Mouse (Mus musculus) spleen, adult 2 months (tissue): ENCODE measurements around the gene Brd4.

ENCODE experiments used
- CTCF ChIP-seq: fragments of 200-500 bp; IDR thresholded peaks from 2 replicates; pipeline ENCODE4 v1.5.1; 2011; ENCODE audit warnings: mild to moderate bottlenecking, inconsistent platforms; ENCODE audit not compliant: insufficient read depth, insufficient read length, insufficient replicate concordance; ENCODE audit errors: extremely low read depth
- POLR2A ChIP-seq: fragments of 200-500 bp; IDR thresholded peaks from 2 replicates; pipeline ENCODE4 v1.6.1; 2011; ENCODE audit warnings: low read depth, low read length, inconsistent platforms

DNA sequence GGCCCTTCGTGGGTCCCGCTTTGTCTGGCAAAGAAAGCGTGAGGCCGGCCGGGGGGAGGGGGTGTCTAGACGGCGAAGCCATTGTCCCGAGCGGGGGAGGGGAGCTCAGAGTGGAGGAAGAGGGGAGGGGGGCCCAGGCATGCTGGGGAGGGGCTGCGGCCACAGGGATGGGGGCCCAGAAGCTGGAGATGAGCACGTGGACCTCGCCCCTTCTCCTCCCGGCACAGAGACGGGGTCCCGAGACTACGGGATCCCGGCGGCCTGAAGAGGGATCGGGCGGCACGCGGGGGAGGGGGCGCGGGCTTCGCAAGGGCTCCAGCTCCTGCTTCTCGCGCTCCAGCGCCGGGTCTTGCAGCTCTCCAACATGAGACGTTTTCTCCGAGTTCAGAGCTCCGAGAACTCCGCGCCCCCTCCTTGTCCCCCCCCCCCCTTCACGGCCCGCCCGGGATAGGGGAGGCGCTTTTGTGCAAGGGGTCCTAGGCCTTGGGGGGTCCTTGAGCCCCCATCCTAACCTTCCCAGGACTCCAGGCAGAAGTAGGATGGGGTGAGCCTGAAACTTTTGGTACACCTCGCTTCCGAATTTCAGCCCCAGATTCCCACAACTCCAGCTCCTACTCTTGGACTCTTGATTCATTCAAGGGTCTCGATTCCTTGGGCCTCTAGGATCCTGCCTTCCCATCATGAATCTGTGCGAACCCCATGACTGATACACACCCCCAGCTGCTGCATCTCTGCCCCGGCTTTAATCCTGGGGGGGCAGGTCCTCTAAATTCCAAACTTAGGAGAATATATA, 118.5 kb downstream of the Brd4 start:
- TF ChIP-seq CTCF = no peak
- no peak for TF ChIP-seq POLR2A
